Mouse (Mus musculus) liver, adult 2 months (tissue): Measurements from ENCODE around the gene Ptpn12.

Source experiments
- CTCF ChIP-seq: fragments of 200-500 bp; IDR thresholded peaks from 2 replicates; pipeline ENCODE4 v1.5.1; 2011; ENCODE audit warnings: low read depth, low read length, control low read depth
- POLR2A ChIP-seq: fragments of 200-500 bp; IDR thresholded peaks from 2 replicates; pipeline ENCODE4 v1.6.1; 2011; ENCODE audit warnings: low read length, control low read depth; ENCODE audit not compliant: insufficient read depth; ENCODE audit errors: extremely low read depth

DNA sequence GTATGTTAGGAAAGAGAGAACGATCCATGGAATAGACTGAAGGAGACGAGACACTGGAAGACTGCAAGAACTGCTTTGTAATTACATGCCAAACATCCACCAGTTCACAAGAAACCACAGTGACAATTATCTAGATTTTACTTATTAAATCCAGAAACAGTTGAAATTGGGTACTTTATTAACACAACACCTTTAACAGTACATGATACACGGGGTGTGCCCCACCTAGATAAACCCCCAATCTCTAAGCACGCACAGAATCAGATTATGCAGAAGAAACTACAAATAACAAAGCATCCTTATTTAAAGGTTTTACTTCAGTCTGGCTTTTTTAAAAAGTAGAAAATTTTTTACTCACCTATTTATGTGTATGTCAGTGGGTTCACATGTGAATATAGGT is 8.6 kb downstream of the Ptpn12 start:
- TF ChIP-seq CTCF (no peak), POLR2A (no peak)
